Mouse (Mus musculus): ENCODE data around the gene Hoxd11.

DNA sequence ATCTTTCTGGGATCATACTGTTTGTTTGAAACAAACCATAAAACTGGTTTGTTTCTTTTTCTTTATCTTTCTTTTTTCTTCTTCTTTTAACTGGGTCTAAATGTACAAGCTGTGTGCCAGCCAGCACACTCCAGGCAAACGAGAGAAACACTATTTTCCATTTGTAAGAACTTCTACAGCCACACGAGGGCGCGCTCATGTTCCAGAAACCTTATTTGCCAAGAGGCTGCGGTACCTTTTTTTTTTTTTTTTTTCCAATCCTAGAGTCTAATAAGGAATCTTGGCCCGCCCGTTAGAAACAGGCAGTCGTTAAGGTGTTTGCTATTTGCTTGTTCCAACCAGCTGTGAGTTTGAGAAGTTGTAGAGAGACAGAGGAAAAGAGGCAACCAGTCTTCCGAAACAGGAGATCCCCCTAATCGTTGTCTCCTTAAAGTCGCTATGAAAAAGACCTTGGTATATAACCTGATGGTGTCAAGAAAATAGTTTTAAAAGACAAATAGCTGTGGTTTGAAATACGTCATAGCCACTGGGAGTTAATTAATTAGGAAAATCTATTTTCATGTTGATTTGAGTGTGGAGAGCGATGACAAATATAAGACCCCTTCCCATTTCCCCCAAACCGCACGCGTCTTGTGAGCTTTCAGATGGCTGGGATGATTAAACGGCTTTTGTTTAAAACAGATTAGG, 7.1 kb downstream of the Hoxd11 start:
- TF ChIP-seq CTCF (IDR thresholded peaks at IDR 0.05; ENCODE audit: insufficient read depth, low read length) = peak; percentile 31; the same call in 1 of the 2 replicates
- TF ChIP-seq POLR2A (IDR thresholded peaks at IDR 0.05; ENCODE audit: borderline replicate concordance, extremely low read depth, low read depth, low read length) = no peak
